Mouse (Mus musculus): Measurements from ENCODE around the gene Hmg20a. TPM values are rescaled to one million over a fixed set of nuclear protein-coding genes. Genes with fewer than 3 reads are reported as not detected.

Hmg20a gene
- polyA plus RNA-seq, 1 experiment from 2014 or later, result 74.7 TPM

DNA sequence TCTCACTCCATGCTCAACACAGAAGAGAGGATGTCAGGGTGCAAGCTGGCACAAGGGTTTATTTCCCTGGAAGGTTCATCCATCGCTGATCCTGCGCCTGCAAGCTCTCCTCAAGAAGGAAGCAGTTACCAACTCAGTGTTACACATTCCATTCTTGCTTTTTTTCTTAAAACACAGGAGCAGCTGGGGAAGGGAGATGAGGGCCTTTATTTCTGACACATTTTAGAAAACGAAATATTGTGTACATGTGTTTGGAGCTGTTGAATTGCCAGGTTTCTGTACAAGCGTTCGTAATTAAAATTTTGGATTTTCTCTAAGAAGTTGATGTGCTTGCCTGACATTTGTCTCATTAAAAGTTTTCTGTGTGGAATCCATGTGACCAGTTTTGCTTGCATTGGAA is 78.2 kb downstream of the Hmg20a start:
- Histone ChIP-seq H3K36me3 (ENCODE audit: control insufficient read depth, insufficient read depth, low read length) (no peaks in the 10 kb centered on the region; the same call in 1 of the 2 replicates), H3K27ac (ENCODE audit: low read depth, low read length) (no peak overlapping the region), H3K9me3 (ENCODE audit: control insufficient read depth, low read length) (no peaks in the 10 kb centered on the region), H3K4me3 (ENCODE audit: low read depth, low read length) (no peak overlapping the region), H3K9ac (ENCODE audit: low read length) (no peak overlapping the region), H3K27me3 (ENCODE audit: control insufficient read depth, insufficient read depth, low read length) (no peaks in the 10 kb centered on the region), H3K4me1 (replicated peaks; ENCODE audit: control insufficient read depth, insufficient read depth, low read length) (0 out of 2 replicates have a peak, but pooled peaks cover 3% of the 10 kb centered on the region), H3K4me2 (ENCODE audit: low read depth, low read length, severe bottlenecking) (no peak overlapping the region)
- DNase-seq (ENCODE audit: low spot score) (no peak), ATAC-seq (replicated peaks; ENCODE audit: low FRiP score) (no peak)
- WGBS, result 94% methylated on average over 5 of the region's 5 CpGs

DNA sequence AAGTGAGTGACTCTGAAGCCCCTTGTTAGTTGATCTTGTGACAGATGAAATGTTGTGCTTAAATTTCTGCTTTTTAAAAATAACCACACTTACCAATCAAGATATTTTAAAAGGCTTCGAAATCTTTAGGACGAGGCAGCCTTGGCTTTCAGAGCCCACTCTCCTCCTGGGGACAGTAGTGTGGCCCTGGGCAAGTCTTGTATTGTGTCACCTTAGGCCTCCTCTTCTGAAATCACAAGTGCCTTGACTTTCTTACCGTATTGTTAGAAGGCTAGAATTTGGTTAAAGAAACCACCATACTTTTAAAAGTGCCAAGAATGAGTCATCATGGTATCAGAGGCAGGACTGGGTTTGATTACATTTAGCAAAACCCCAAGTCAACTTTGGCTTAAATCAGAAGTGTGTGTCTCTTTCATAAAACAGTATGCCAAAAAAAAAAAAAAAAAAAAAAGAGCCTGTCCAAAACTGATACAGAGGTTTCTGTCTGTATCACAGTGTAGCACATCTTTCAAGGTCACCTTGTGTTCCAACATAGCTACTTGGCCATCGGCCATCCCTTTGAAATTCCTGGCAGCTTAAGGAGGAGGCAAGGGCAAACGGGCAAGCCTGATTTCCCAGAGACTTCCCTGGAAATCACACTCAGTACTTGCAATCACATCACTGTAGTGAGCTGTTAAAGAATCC is 78.9 kb downstream of the Hmg20a start:
- Histone ChIP-seq H3K4me3 (ENCODE audit: low read depth, low read length) (no peak overlapping the region), H3K9ac (ENCODE audit: low read length) (no peak overlapping the region), H3K27ac (ENCODE audit: low read depth, low read length) (no peak overlapping the region), H3K36me3 (ENCODE audit: control insufficient read depth, insufficient read depth, low read length) (no peaks in the 10 kb centered on the region; the same call in 1 of the 2 replicates), H3K4me1 (replicated peaks; ENCODE audit: control insufficient read depth, insufficient read depth, low read length) (0 out of 2 replicates have a peak, but pooled peaks cover 5% of the 10 kb centered on the region), H3K4me2 (ENCODE audit: low read depth, low read length, severe bottlenecking) (no peak overlapping the region), H3K27me3 (ENCODE audit: control insufficient read depth, insufficient read depth, low read length) (no peaks in the 10 kb centered on the region), H3K9me3 (ENCODE audit: control insufficient read depth, low read length) (no peaks in the 10 kb centered on the region)
- ATAC-seq (replicated peaks; ENCODE audit: low FRiP score) (no peak), DNase-seq (ENCODE audit: low spot score) (no peak)
- 81% methylated on average over 5 of the region's 5 CpGs for WGBS

DNA sequence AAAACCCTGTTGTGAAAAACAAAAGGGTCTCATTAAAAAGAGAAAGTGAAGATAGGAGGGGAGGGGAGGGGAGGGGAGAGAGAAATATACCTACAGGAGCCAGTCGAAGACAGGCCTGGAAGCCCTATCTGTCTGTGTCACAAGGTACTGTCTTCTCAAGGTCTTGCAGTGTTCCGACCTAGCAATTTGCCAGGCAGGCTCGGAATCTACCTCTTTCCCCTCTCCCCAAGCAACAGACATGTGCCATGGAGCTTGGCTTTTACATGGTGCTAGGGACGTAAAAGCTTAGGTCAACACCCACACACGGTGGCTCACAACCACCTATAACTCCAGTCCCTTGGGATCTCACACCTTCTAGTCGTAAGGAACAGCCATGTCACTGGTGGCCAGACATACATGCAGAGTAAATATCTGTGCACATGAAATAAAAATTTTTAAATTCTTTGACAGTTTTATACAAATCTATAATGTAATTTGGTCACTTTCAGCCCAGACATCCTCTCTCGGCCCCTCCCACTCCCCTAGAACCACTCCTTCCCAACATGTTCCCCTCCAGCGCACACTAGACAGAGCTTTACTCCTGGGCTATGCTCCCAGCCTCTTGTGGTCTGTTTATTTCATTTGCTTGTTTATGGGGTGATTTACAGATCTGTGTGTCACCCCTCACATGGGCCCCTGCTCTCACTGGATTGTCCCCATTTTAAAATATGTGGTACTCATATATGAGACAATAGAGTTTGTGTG is 81.1 kb downstream of the Hmg20a start:
- H3K4me1 ChIP-seq (replicated peaks; ENCODE audit: control insufficient read depth, insufficient read depth, low read length), result 0 out of 2 replicates have a peak, but pooled peaks cover 5% of the 10 kb centered on the region
- no peaks in the 10 kb centered on the region for H3K36me3 ChIP-seq (ENCODE audit: control insufficient read depth, insufficient read depth, low read length)
- no peak overlapping the region for H3K4me3 ChIP-seq (ENCODE audit: low read depth, low read length)
- no peak for ATAC-seq (replicated peaks; ENCODE audit: low FRiP score)
- H3K27me3 ChIP-seq (ENCODE audit: control insufficient read depth, insufficient read depth, low read length), result no peaks in the 10 kb centered on the region
- H3K9me3 ChIP-seq (ENCODE audit: control insufficient read depth, low read length), result no peaks in the 10 kb centered on the region
- WGBS, result 89% methylated on average over 8 of the region's 8 CpGs
- H3K27ac ChIP-seq (ENCODE audit: low read depth, low read length), result no peak overlapping the region
- no peak for DNase-seq (ENCODE audit: low spot score)
- no peak overlapping the region for H3K4me2 ChIP-seq (ENCODE audit: low read depth, low read length, severe bottlenecking)
- H3K9ac ChIP-seq (ENCODE audit: low read length), result no peak overlapping the region

DNA sequence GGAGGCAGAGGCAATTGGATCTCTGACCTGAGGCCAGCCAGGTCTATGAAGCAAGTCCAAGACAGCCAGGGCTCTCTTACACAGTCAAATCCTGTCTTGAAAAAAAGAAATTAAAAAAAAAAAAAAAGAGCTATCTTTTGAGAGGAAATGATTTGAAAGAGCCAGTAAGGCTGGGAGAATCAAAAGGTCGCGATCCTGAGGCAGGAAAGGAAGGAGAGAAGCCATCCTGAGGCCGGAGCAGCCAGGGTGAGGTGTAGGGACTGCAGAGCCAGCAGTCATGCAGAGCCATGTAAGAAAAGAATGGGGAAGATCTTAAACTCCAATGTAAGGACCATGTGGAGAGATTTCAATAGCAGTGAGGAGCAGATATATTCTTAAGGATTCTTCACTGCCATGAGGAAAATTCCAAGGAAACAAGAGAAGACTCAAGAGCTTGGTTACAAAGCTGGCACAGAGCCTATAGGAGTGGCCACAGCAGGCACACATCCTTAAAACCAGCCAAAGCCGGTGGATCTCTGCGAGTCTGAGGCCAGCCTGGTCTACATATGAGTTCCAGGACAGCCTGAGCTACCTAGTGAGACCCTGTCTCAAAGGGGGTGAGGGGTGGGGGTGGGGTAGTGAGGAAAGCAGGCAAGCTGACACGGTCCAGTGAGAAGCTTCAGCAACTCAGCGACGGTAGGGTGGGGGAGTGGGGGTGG is 82.6 kb downstream of the Hmg20a start:
- H3K4me2 ChIP-seq (ENCODE audit: low read depth, low read length, severe bottlenecking), result no peak overlapping the region
- peaks cover 10% of the 10 kb centered on the region; the same call in 1 of the 2 replicates for H3K4me1 ChIP-seq (replicated peaks; ENCODE audit: control insufficient read depth, insufficient read depth, low read length)
- ATAC-seq (replicated peaks; ENCODE audit: low FRiP score) (no peak), DNase-seq (ENCODE audit: low spot score) (no peak)
- no peak overlapping the region for H3K27ac ChIP-seq (ENCODE audit: low read depth, low read length)
- H3K27me3 ChIP-seq (ENCODE audit: control insufficient read depth, insufficient read depth, low read length), result no peaks in the 10 kb centered on the region
- no peaks in the 10 kb centered on the region for H3K36me3 ChIP-seq (ENCODE audit: control insufficient read depth, insufficient read depth, low read length)
- H3K9ac ChIP-seq (ENCODE audit: low read length), result no peak overlapping the region
- no peaks in the 10 kb centered on the region for H3K9me3 ChIP-seq (ENCODE audit: control insufficient read depth, low read length)
- 71% methylated on average over 8 of the region's 8 CpGs for WGBS
- H3K4me3 ChIP-seq (ENCODE audit: low read depth, low read length), result no peak overlapping the region

DNA sequence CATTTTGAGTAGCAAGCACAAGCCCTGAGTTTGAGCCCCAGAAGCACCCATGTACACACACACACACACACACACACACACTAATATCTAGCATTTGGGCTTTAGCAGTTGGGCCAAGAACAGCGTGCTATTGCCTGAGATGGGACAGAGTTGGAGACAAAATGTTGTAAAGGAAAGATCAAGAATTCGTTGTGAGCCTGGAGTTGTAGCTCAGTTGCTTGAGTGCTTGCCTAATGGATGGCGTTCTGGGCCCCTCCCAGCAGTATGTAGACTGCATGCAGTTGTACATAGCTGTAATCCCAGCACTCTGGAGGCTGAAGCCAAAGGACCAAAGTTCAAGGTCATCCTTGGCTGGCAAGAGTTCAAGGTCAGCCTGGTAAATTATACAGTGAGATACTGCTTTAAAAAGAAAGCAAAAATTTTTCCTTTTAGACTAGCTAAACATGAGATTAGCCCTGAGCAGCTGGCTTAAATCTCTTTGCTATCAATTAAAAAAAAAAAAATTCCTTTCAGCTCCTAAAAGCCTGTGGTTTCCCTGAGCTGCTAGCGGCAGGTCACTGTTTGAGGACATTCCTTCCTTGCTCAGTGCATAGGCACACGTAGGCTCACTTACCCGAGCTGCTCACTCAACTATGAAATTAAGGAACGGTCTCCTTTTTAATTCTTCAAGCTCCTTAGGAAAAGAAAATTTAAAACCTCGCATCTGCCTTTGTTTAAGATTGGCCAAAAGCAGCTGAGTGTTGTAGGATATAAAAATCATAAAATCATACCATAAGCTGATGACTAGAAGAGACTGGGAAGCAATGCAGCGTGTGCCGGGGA is 83.5 kb downstream of the Hmg20a start:
- no peak overlapping the region for H3K4me2 ChIP-seq (ENCODE audit: low read depth, low read length, severe bottlenecking)
- WGBS, result 49% methylated on average over 10 of the region's 10 CpGs
- H3K27me3 ChIP-seq (ENCODE audit: control insufficient read depth, insufficient read depth, low read length), result no peaks in the 10 kb centered on the region
- DNase-seq (ENCODE audit: low spot score) (no peak), ATAC-seq (replicated peaks; ENCODE audit: low FRiP score) (no peak)
- no peak overlapping the region for H3K4me3 ChIP-seq (ENCODE audit: low read depth, low read length)
- H3K4me1 ChIP-seq (replicated peaks; ENCODE audit: control insufficient read depth, insufficient read depth, low read length), result peaks cover 12% of the 10 kb centered on the region; the same call in 1 of the 2 replicates
- H3K9ac ChIP-seq (ENCODE audit: low read length), result no peak overlapping the region
- no peaks in the 10 kb centered on the region for H3K36me3 ChIP-seq (ENCODE audit: control insufficient read depth, insufficient read depth, low read length)
- H3K9me3 ChIP-seq (ENCODE audit: control insufficient read depth, low read length), result no peaks in the 10 kb centered on the region
- no peak overlapping the region for H3K27ac ChIP-seq (ENCODE audit: low read depth, low read length)

DNA sequence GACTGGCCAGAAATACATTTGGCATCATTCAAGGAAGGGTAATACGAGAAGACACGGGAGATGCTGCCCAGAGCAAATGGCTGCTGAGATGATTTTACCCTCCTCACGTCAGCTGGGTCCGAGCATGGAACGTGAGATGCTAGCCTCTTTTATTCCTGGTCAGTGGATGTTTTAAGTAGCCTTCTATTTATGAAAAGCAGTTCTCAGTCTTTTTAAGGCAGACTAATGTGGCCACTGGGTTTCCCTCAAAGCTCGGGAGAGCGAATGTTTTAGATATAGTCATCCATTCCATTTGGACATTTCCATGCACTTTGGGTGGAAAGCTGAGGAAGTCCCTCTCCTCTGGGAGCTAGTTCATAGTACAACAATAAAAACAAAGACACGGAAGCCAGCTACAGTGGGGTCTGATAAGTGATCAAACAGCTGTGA is 84.1 kb downstream of the Hmg20a start:
- H3K36me3 ChIP-seq (ENCODE audit: control insufficient read depth, insufficient read depth, low read length), result no peaks in the 10 kb centered on the region
- ATAC-seq (replicated peaks; ENCODE audit: low FRiP score) (no peak), DNase-seq (ENCODE audit: low spot score) (no peak)
- no peak overlapping the region for H3K9ac ChIP-seq (ENCODE audit: low read length)
- H3K27ac ChIP-seq (ENCODE audit: low read depth, low read length), result no peak overlapping the region
- no peaks in the 10 kb centered on the region for H3K27me3 ChIP-seq (ENCODE audit: control insufficient read depth, insufficient read depth, low read length)
- WGBS, result 46% methylated on average over 8 of the region's 8 CpGs
- no peaks in the 10 kb centered on the region for H3K9me3 ChIP-seq (ENCODE audit: control insufficient read depth, low read length)
- H3K4me1 ChIP-seq (replicated peaks; ENCODE audit: control insufficient read depth, insufficient read depth, low read length), result peaks cover 12% of the 10 kb centered on the region; the same call in 1 of the 2 replicates
- no peak overlapping the region for H3K4me2 ChIP-seq (ENCODE audit: low read depth, low read length, severe bottlenecking)
- no peak overlapping the region for H3K4me3 ChIP-seq (ENCODE audit: low read depth, low read length)

DNA sequence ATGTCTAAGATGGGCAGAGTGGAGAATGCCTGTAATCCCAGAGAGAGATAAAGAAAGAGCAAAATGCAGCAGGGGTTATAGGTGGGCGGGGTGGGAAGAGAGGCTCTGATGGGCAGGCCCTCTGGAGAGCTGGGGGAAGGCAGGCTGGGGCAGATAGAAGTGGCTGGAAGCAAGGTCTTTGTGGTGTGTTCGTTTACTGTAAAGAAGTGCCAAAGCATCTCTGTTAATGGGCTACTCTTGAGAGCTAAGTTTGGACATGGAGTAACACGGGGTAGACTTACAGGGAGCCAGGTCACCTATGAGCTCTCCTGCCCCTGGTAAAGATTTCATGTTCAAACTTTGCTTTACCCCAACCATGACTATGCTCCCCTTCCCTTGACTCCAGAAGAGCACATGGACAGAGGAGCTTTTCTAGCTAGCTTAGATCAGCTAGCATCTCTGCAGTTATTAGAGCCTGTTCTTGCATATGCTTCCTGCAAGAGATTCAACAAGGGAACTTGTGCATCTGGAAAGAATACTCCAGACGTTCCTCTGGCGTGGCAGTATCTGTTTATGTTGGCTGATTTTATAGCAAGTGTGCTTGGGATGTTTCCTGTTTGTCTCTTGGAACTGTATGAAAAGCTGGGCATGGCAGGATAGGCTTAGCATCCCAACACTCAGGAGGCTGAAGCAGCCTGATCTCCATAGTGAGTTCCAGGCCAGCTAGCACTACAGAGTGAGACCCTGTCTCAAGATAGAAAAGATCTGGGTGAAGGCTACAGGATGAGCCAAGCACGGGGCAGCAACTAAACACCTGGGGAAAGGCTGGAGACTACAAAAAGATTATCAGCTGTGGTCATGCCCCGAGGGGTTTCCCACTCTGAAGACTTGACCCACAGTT is 85.5 kb downstream of the Hmg20a start:
- H3K27ac ChIP-seq (ENCODE audit: low read depth, low read length), result no peak overlapping the region
- DNase-seq (ENCODE audit: low spot score) (no peak), ATAC-seq (replicated peaks; ENCODE audit: low FRiP score) (no peak)
- peaks cover 12% of the 10 kb centered on the region; the same call in 1 of the 2 replicates for H3K4me1 ChIP-seq (replicated peaks; ENCODE audit: control insufficient read depth, insufficient read depth, low read length)
- WGBS, result 68% methylated on average over 7 of the region's 7 CpGs
- H3K4me2 ChIP-seq (ENCODE audit: low read depth, low read length, severe bottlenecking), result no peak overlapping the region
- no peaks in the 10 kb centered on the region for H3K36me3 ChIP-seq (ENCODE audit: control insufficient read depth, insufficient read depth, low read length)
- H3K9me3 ChIP-seq (ENCODE audit: control insufficient read depth, low read length), result no peaks in the 10 kb centered on the region
- no peak overlapping the region for H3K9ac ChIP-seq (ENCODE audit: low read length)
- H3K4me3 ChIP-seq (ENCODE audit: low read depth, low read length), result no peak overlapping the region
- no peaks in the 10 kb centered on the region for H3K27me3 ChIP-seq (ENCODE audit: control insufficient read depth, insufficient read depth, low read length)

Measured in forebrain, embryonic 11.5 days (tissue).